Mouse (Mus musculus) hindbrain, embryonic 14.5 days (tissue): ENCODE measurements around the gene Tbccd1. TPM values are rescaled to one million over a fixed set of nuclear protein-coding genes. Genes with fewer than 3 reads are reported as not detected.

ENCODE experiments used
- ATAC-seq: fragments of 200-750 bp; cut with Nextera tagmentation; 2 replicates; pipeline ENCODE4 v1.8.0; 2017; ENCODE audit warnings: moderate number of reproducible peaks, mild to moderate bottlenecking, moderate TSS enrichment, moderate library complexity; ENCODE audit not compliant: low FRiP score
- DNase-seq: peaks from one replicate; pipeline ENCODE4 v3.0.0-alpha.2; 2015; ENCODE audit warnings: low spot score
- H3K27ac ChIP-seq: fragments of 300-500 bp; sonication (generic); 2 replicates; pipeline ENCODE4 v1.5.1; 2014; ENCODE audit warnings: mild to moderate bottlenecking, moderate library complexity
- H3K27me3 ChIP-seq: fragments of 300-500 bp; sonication (generic); 2 replicates; pipeline ENCODE4 v1.6.1; 2014; ENCODE audit warnings: mild to moderate bottlenecking, low read length, mixed read lengths; ENCODE audit not compliant: control insufficient read depth, insufficient read depth
- H3K36me3 ChIP-seq: fragments of 300-500 bp; sonication (generic); replicated peaks from 2 replicates; pipeline ENCODE4 v1.6.1; 2014; ENCODE audit not compliant: control insufficient read depth, insufficient read depth
- H3K4me1 ChIP-seq: fragments of 300-500 bp; sonication (generic); replicated peaks from 2 replicates; pipeline ENCODE4 v1.6.1; 2014; ENCODE audit warnings: antibody characterized with exemption, low read length, mixed read lengths; ENCODE audit not compliant: control insufficient read depth, insufficient read depth
- H3K4me2 ChIP-seq: fragments of 300-500 bp; sonication (generic); replicated peaks from 2 replicates; pipeline ENCODE4 v1.6.1; 2014; ENCODE audit warnings: mild to moderate bottlenecking, moderate library complexity
- H3K4me3 ChIP-seq: fragments of 300-500 bp; sonication (generic); replicated peaks from 2 replicates; pipeline ENCODE4 v1.5.1; 2014; ENCODE audit warnings: mild to moderate bottlenecking, low read length
- H3K9ac ChIP-seq: fragments of 300-500 bp; sonication (generic); 2 replicates; pipeline ENCODE4 v1.6.1; 2014
- H3K9me3 ChIP-seq: fragments of 300-500 bp; sonication (generic); 2 replicates; pipeline ENCODE4 v1.6.1; 2016; ENCODE audit warnings: low read length; ENCODE audit not compliant: control insufficient read depth
- WGBS: fragments of 180-500 bp; shearing (Covaris S2); extraction: QIAGEN DNeasy Blood & Tissue Kit; methylation state at CpG from one replicate; pipeline ENCODE4 v1.1.7; 2014; 5-methylcytosine and 5-hydroxymethylcytosine counted together
- polyA plus RNA-seq: library from polyadenylated mRNA; unstranded; fragments of >200 nt; fragmentation: Nextera tagmentation; extraction: Ambion mirVana; gene quantifications from 2 replicates; pipeline ENCODE4 v1.2.1, GENCODE M21; 2014

The Tbccd1 gene
- polyA plus RNA-seq, 1 experiment from 2014 or later = 21.4 TPM

DNA sequence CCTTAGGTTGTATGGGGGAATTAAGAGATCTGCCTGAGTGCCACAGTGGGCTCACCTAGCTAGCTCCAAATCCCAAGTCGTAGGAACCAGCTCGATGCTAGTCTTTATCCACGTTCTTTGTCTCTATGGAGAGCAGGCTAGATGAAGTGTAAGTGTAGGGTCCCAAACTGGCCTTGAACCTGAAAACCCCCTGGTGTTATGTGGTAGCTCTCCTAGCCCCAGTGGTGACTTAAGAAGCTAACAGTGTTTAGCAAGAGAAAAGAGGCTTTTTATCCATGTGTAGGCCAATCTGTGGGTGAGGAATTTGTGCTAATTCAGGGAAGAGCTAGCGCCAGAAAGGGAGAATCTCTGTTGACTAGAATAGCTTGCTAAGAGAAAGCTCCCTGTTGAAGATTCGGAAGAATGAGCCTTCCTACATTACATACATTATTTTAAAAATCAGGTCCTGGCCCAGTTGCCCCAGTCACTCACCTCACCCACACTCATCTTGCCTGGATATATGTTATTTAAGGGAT, 81.9 kb downstream of the Tbccd1 start:
- Histone ChIP-seq H3K4me3 (no peak overlapping the region), H3K4me2 (no peak overlapping the region), H3K4me1 (no peaks in the 10 kb centered on the region), H3K36me3 (no peaks in the 10 kb centered on the region), H3K27ac (no peak overlapping the region), H3K27me3 (no peaks in the 10 kb centered on the region), H3K9me3 (no peaks in the 10 kb centered on the region), H3K9ac (no peak overlapping the region)
- 69% methylated on average over 5 of the region's 5 CpGs for WGBS
- DNase-seq (no peak), ATAC-seq (no peak)

DNA sequence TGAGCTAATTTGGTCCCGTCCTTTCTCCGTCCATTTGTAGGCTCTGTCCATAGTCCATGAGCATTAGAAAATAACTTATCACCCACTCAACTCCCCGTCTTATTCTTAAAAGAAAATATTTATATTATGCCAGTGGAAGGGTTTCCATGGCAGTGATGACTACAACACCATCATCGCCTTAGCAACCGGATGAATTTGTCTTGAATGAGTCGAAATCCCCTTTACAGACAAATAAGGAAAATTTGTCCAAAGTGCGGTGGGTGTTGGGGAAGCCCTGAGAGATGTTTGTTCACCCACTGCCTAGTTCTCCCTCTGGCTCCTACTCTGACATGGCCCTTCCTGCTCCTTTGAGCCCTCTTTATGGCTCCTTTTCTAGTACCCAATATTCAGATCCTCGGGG, 88.8 kb downstream of the Tbccd1 start:
- no peaks in the 10 kb centered on the region for H3K36me3 ChIP-seq
- H3K4me1 ChIP-seq = no peaks in the 10 kb centered on the region
- H3K27ac ChIP-seq = no peak overlapping the region
- no peak overlapping the region for H3K4me2 ChIP-seq
- no peak overlapping the region for H3K4me3 ChIP-seq
- no peak overlapping the region for H3K9ac ChIP-seq
- no peak for DNase-seq
- no peak for ATAC-seq
- no peaks in the 10 kb centered on the region for H3K27me3 ChIP-seq
- WGBS = 91% methylated on average over 8 of the region's 8 CpGs
- H3K9me3 ChIP-seq = no peaks in the 10 kb centered on the region

DNA sequence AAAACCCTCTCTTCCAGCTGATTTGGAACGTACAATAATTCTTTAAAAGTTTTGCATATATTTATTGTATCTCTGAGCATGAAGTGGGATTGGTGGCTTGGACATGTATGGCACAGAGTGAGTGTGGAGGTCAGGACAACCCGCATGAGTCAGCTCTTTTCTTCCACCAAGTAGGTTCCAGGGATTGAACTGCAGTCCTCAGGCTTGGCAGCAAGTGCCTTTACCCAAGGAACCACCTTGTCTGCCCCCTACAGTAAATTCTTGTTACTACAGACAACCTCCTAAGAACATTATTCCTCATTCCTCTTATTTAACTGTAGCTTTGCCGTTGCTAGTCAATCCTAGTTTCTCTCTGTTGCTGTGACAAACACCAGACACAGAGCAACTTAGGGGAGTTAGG, 90.1 kb downstream of the Tbccd1 start:
- Histone ChIP-seq H3K27me3 (no peaks in the 10 kb centered on the region), H3K36me3 (no peaks in the 10 kb centered on the region), H3K4me3 (no peak overlapping the region), H3K27ac (no peak overlapping the region), H3K9me3 (no peaks in the 10 kb centered on the region), H3K4me2 (no peak overlapping the region), H3K9ac (no peak overlapping the region), H3K4me1 (no peaks in the 10 kb centered on the region)
- ATAC-seq (no peak), DNase-seq (no peak)
- 89% methylated on average over 3 of the region's 3 CpGs for WGBS

DNA sequence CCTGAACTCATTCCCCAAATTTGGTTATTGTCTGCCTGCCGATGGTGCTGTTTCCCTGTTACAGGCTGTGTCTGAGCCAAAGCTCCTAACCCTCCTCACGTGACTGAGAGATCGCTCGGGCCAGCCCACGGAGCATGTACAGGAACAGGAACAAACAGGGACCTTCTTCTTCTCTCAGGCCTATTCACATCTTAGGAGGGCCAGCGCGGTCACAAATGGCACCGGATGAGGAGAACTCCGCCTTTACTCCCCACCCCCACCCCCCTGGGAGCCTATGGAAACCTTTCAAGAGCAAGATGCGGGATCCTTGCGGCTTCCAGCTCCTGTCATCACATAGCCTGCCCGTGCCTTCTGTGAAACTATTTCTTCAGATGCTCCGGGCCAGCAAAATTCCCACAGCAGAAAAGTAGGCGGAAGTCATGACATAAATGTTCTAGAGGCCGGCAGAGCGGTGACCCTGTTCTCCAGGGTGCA, 90.7 kb downstream of the Tbccd1 start:
- Histone ChIP-seq H3K4me2 (no peak overlapping the region), H3K27me3 (no peaks in the 10 kb centered on the region), H3K4me3 (no peak overlapping the region), H3K9ac (no peak overlapping the region), H3K4me1 (no peaks in the 10 kb centered on the region), H3K27ac (no peak overlapping the region), H3K36me3 (no peaks in the 10 kb centered on the region), H3K9me3 (no peaks in the 10 kb centered on the region)
- DNase-seq (no peak), ATAC-seq (no peak)
- 78% methylated on average over 16 of the region's 16 CpGs for WGBS

DNA sequence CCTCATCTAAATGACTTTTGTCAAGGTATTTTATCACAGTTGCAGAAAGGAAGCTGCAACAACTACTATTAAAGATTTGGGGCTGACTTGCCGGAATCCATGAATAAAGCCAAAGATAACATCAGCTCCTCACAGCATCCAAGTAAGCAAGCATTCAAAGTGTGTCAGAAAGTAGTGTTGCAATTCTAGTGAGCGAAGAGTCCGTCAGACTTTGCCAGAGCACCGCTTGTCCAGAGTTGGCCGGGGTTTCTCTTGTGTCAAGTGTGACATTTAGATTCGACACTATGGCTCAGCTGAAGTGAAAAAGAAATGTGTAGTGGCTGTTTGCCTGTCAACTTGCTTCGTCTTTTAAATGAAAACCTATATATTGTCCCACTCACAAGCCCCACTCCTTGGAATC, 91.9 kb downstream of the Tbccd1 start:
- Histone ChIP-seq H3K9ac (no peak overlapping the region), H3K4me1 (no peaks in the 10 kb centered on the region), H3K36me3 (no peaks in the 10 kb centered on the region), H3K27ac (no peak overlapping the region), H3K4me3 (no peak overlapping the region), H3K9me3 (peaks cover 4% of the 10 kb centered on the region; the same call in 1 of the 2 replicates), H3K4me2 (no peak overlapping the region), H3K27me3 (no peaks in the 10 kb centered on the region)
- 88% methylated on average over 7 of the region's 7 CpGs for WGBS
- DNase-seq = no peak
- no peak for ATAC-seq

Other genes with a start within 250 kb of the Tbccd1 start
- gene Dgkg, start 200.4 kb downstream of the Tbccd1 start, polyA plus RNA-seq = 2.8 and 3.7 TPM in 2 replicates
- gene Crygs, start 46.1 kb downstream of the Tbccd1 start, polyA plus RNA-seq = not detected in 2 replicates
- gene Dnajb11, start 176 bp upstream of the Tbccd1 start, polyA plus RNA-seq = 96.5 and 109 TPM in 2 replicates
- not detected in 2 replicates for gene Ahsg, start 33.6 kb upstream of the Tbccd1 start, polyA plus RNA-seq
- not detected in 2 replicates for gene Fetub, start 60.7 kb upstream of the Tbccd1 start, polyA plus RNA-seq
- gene Hrg, start 93.4 kb upstream of the Tbccd1 start, polyA plus RNA-seq = 0.19 and 0.31 TPM in 2 replicates
- 0.88 TPM in 1 of 2 replicates, not detected in the other for gene Kng2, start 171.8 kb upstream of the Tbccd1 start, polyA plus RNA-seq
- not detected in 2 replicates for gene Kng1, start 200.2 kb upstream of the Tbccd1 start, polyA plus RNA-seq
- gene Eif4a2, start 249.8 kb upstream of the Tbccd1 start, polyA plus RNA-seq = 352 and 389 TPM in 2 replicates